Mouse (Mus musculus) layer of hippocampus, postnatal 10 days (tissue): ENCODE results near the gene Timm8a2. TPM values are rescaled to one million over a fixed set of nuclear protein-coding genes. Genes with fewer than 3 reads are reported as not detected.

Experiments
- total RNA-seq, 2 experiments: library from RNA; stranded (reverse); gene quantifications; 2 replicates each; pipeline ENCODE4 v1.2.3; 2021

The Timm8a2 gene
- total RNA-seq, 2 experiments from 2014 or later, result not detected

Other genes with a start within 250 kb of the Timm8a2 start
- 100 to 1,000 TPM; 246 to 254 TPM for gene Dock9, start 236.8 kb upstream of the Timm8a2 start, total RNA-seq
- 10 to 100 TPM; 39.1 to 39.3 TPM for gene Ubac2, start 156.1 kb upstream of the Timm8a2 start, total RNA-seq
- not detected for gene Gpr18, start 118.9 kb upstream of the Timm8a2 start, total RNA-seq
- gene Gpr183, start 69.5 kb upstream of the Timm8a2 start, total RNA-seq, result under 1 TPM; 0.71 to 0.83 TPM
- gene Tm9sf2, start 72.4 kb downstream of the Timm8a2 start, total RNA-seq, result 10 to 100 TPM; 78.5 to 89.9 TPM
- 10 to 100 TPM; 22.5 to 24.1 TPM for gene Clybl, start 147.0 kb downstream of the Timm8a2 start, total RNA-seq